Comparison of ENCODE assay signal across 8 mouse cellular contexts in genomic region chr16:10846503-10846902, GRCm38 (mm10). TPM values are rescaled to one million over a fixed set of nuclear protein-coding genes. Genes with fewer than 3 reads are reported as not detected.
DNase-seq lines count a peak whose midpoint lies in the region; ATAC-seq and TF ChIP-seq lines count a peak whose summit lies in the region.

No protein-coding gene starts in this region.

- H3K27ac ChIP-seq in midbrain, embryonic 14.5 days (replicated peaks; ENCODE audit: low read depth, low read length), result no peak overlapping the region
- H3K27ac ChIP-seq in midbrain, embryonic 15.5 days, result no peak overlapping the region
- no peak overlapping the region for H3K27ac ChIP-seq in midbrain, postnatal 0 days (ENCODE audit: low read depth, low read length)

- H3K4me3 ChIP-seq in midbrain, embryonic 14.5 days (replicated peaks; ENCODE audit: low read depth, low read length), result no peak overlapping the region
- no peak overlapping the region for H3K4me3 ChIP-seq in midbrain, embryonic 15.5 days
- H3K4me3 ChIP-seq in midbrain, postnatal 0 days (ENCODE audit: low read depth, low read length), result no peak overlapping the region

- no peaks in the 10 kb centered on the region for H3K27me3 ChIP-seq in midbrain, embryonic 14.5 days (ENCODE audit: control insufficient read depth, insufficient read depth, low read length)
- H3K27me3 ChIP-seq in midbrain, embryonic 15.5 days (replicated peaks), result no peaks in the 10 kb centered on the region
- no peaks in the 10 kb centered on the region for H3K27me3 ChIP-seq in midbrain, postnatal 0 days (ENCODE audit: insufficient read depth, low read length)

- no peak for ATAC-seq in midbrain, embryonic 14.5 days (ENCODE audit: low FRiP score, low TSS enrichment)
- no peak for ATAC-seq in midbrain, embryonic 15.5 days (replicated peaks)
- ATAC-seq in midbrain, postnatal 0 days (ENCODE audit: low FRiP score), result peak; percentile 44; the same call in 1 of the 2 replicates

- H3K36me3 ChIP-seq in midbrain, embryonic 14.5 days (ENCODE audit: control insufficient read depth, insufficient read depth, low read length), result no peaks in the 10 kb centered on the region
- no peaks in the 10 kb centered on the region for H3K36me3 ChIP-seq in midbrain, embryonic 15.5 days (replicated peaks)
- H3K36me3 ChIP-seq in midbrain, postnatal 0 days (ENCODE audit: insufficient read depth, low read length), result no peaks in the 10 kb centered on the region

- no peak overlapping the region for H3K9ac ChIP-seq in midbrain, embryonic 14.5 days (replicated peaks; ENCODE audit: low read length)
- no peak overlapping the region for H3K9ac ChIP-seq in midbrain, embryonic 15.5 days
- no peak overlapping the region for H3K9ac ChIP-seq in midbrain, postnatal 0 days (replicated peaks; ENCODE audit: low read length, poor library complexity, severe bottlenecking)

- peak; percentile 65 for DNase-seq in midbrain, embryonic 14.5 days
- DNase-seq in adrenal gland, postnatal 36 days, result peak; percentile 77 to 88
- DNase-seq in frontal cortex, adult 2 months (ENCODE audit: extremely low spot score in 1 of 2, low spot score in 1 of 2), result peak; percentile 35 to 79
- DNase-seq in induced T-regulatory cell, adult 2 months (ENCODE audit: low read depth), result peak; percentile 79
- DNase-seq in left cerebral cortex, adult 8-10 months (ENCODE audit: low spot score in 2 of 2), result peak; percentile 20 to 35
- peak; percentile 55 for DNase-seq in midbrain, postnatal 0 days (ENCODE audit: low spot score)
- DNase-seq in testis, postnatal 10 days (ENCODE audit: low spot score), result peak; percentile 83

- 62% methylated on average over 4 of the region's 4 CpGs for WGBS in midbrain, embryonic 14.5 days
- WGBS in midbrain, embryonic 15.5 days, result 61% methylated on average over 4 of the region's 4 CpGs
- 67% methylated on average over 4 of the region's 4 CpGs for WGBS in midbrain, postnatal 0 days

- H3K4me2 ChIP-seq in midbrain, embryonic 14.5 days (ENCODE audit: low read length), result no peak overlapping the region
- H3K4me2 ChIP-seq in midbrain, embryonic 15.5 days, result no peak overlapping the region
- no peak overlapping the region for H3K4me2 ChIP-seq in midbrain, postnatal 0 days (ENCODE audit: low read depth, low read length, poor library complexity, severe bottlenecking)

- H3K9me3 ChIP-seq in midbrain, embryonic 14.5 days (ENCODE audit: control insufficient read depth, low read length), result no peaks in the 10 kb centered on the region
- H3K9me3 ChIP-seq in midbrain, embryonic 15.5 days, result no peaks in the 10 kb centered on the region
- no peaks in the 10 kb centered on the region for H3K9me3 ChIP-seq in midbrain, postnatal 0 days (ENCODE audit: low read length)

- peak; percentile 68 for TF ChIP-seq CTCF in midbrain, postnatal 0 days (IDR thresholded peaks at IDR 0.05)

- peaks cover 2% of the 10 kb centered on the region; the same call in 1 of the 2 replicates for H3K4me1 ChIP-seq in midbrain, embryonic 14.5 days (ENCODE audit: control insufficient read depth, insufficient read depth, low read length)
- H3K4me1 ChIP-seq in midbrain, embryonic 15.5 days, result peaks cover 10% of the 10 kb centered on the region
- H3K4me1 ChIP-seq in midbrain, postnatal 0 days (ENCODE audit: insufficient read depth, low read length), result no peaks in the 10 kb centered on the region

RNA-seq across cellular contexts. Expression of gene Rmi2, which starts 11.6 kb away (rescaled TPM):
- 0.46 and 0.55 TPM in 2 replicates for polyA plus RNA-seq in midbrain, embryonic 14.5 days (2014; fragmentation: Nextera tagmentation; extraction: Ambion mirVana)
- polyA plus RNA-seq in midbrain, embryonic 15.5 days (2015; fragmentation: Nextera tagmentation; extraction: Ambion mirVana), result 0.31 and 0.46 TPM in 2 replicates
- total RNA-seq in adrenal gland, postnatal 36 days (2021), result under 1 TPM; 0.46 to 0.93 TPM
- polyA plus RNA-seq in frontal cortex, adult 2 months (2012; rRNA removed), result 0.16 and 0.19 TPM in 2 replicates
- total RNA-seq in left cerebral cortex, adult 8-10 months (2022), result under 1 TPM; 0.14 to 0.57 (median 0.17) TPM
- total RNA-seq in midbrain, postnatal 0 days (2014; rRNA removed), result 0.14 and 1.1 TPM in 2 replicates
- 0.22 and 0.25 TPM in 2 replicates for polyA plus RNA-seq in midbrain, postnatal 0 days (2015; fragmentation: Nextera tagmentation; extraction: Ambion mirVana)

RNA-seq across cellular contexts. Expression of gene Gm11172, which starts 33.8 kb away (rescaled TPM):
- not detected in 2 replicates for polyA plus RNA-seq in midbrain, embryonic 14.5 days (2014; fragmentation: Nextera tagmentation; extraction: Ambion mirVana)
- not detected in 2 replicates for polyA plus RNA-seq in midbrain, embryonic 15.5 days (2015; fragmentation: Nextera tagmentation; extraction: Ambion mirVana)
- total RNA-seq in adrenal gland, postnatal 36 days (2021), result not detected
- polyA plus RNA-seq in frontal cortex, adult 2 months (2012; rRNA removed), result not detected in 2 replicates
- total RNA-seq in left cerebral cortex, adult 8-10 months (2022), result not detected
- total RNA-seq in midbrain, postnatal 0 days (2014; rRNA removed), result not detected in 2 replicates
- polyA plus RNA-seq in midbrain, postnatal 0 days (2015; fragmentation: Nextera tagmentation; extraction: Ambion mirVana), result not detected in 2 replicates

RNA-seq across cellular contexts. Expression of gene Prm1, which starts 40.9 kb away (rescaled TPM):
- 0.74 TPM in 1 of 2 replicates, not detected in the other for polyA plus RNA-seq in midbrain, embryonic 14.5 days (2014; fragmentation: Nextera tagmentation; extraction: Ambion mirVana)
- 0.41 and 0.42 TPM in 2 replicates for polyA plus RNA-seq in midbrain, embryonic 15.5 days (2015; fragmentation: Nextera tagmentation; extraction: Ambion mirVana)
- not detected for total RNA-seq in adrenal gland, postnatal 36 days (2021)
- not detected in 2 replicates for polyA plus RNA-seq in frontal cortex, adult 2 months (2012; rRNA removed)
- not detected for total RNA-seq in left cerebral cortex, adult 8-10 months (2022)
- total RNA-seq in midbrain, postnatal 0 days (2014; rRNA removed), result not detected in 2 replicates
- polyA plus RNA-seq in midbrain, postnatal 0 days (2015; fragmentation: Nextera tagmentation; extraction: Ambion mirVana), result 0.69 TPM in 1 of 2 replicates, not detected in the other

RNA-seq across cellular contexts. Expression of gene Prm2, which starts 50.6 kb away (rescaled TPM):
- polyA plus RNA-seq in midbrain, embryonic 14.5 days (2014; fragmentation: Nextera tagmentation; extraction: Ambion mirVana), result not detected in 2 replicates
- not detected in 2 replicates for polyA plus RNA-seq in midbrain, embryonic 15.5 days (2015; fragmentation: Nextera tagmentation; extraction: Ambion mirVana)
- not detected for total RNA-seq in adrenal gland, postnatal 36 days (2021)
- polyA plus RNA-seq in frontal cortex, adult 2 months (2012; rRNA removed), result not detected in 2 replicates
- not detected for total RNA-seq in left cerebral cortex, adult 8-10 months (2022)
- total RNA-seq in midbrain, postnatal 0 days (2014; rRNA removed), result not detected in 2 replicates
- not detected in 2 replicates for polyA plus RNA-seq in midbrain, postnatal 0 days (2015; fragmentation: Nextera tagmentation; extraction: Ambion mirVana)

RNA-seq across cellular contexts. Expression of gene Prm3, which starts 55.8 kb away (rescaled TPM):
- not detected in 2 replicates for polyA plus RNA-seq in midbrain, embryonic 14.5 days (2014; fragmentation: Nextera tagmentation; extraction: Ambion mirVana)
- polyA plus RNA-seq in midbrain, embryonic 15.5 days (2015; fragmentation: Nextera tagmentation; extraction: Ambion mirVana), result not detected in 2 replicates
- total RNA-seq in adrenal gland, postnatal 36 days (2021), result not detected
- polyA plus RNA-seq in frontal cortex, adult 2 months (2012; rRNA removed), result not detected in 2 replicates
- total RNA-seq in left cerebral cortex, adult 8-10 months (2022), result not detected
- total RNA-seq in midbrain, postnatal 0 days (2014; rRNA removed), result not detected in 2 replicates
- not detected in 2 replicates for polyA plus RNA-seq in midbrain, postnatal 0 days (2015; fragmentation: Nextera tagmentation; extraction: Ambion mirVana)

Comparison
In these comparisons a context has a peak if more than half of its experiments do, and no peak if none do; other contexts are left out.
1. DNase-seq: peak in every context shown above with its lines; median percentile 83 in testis, postnatal 10 days; 82 in adrenal gland, postnatal 36 days; 79 in induced T-regulatory cell, adult 2 months; 65 in midbrain, embryonic 14.5 days; 57 in frontal cortex, adult 2 months; 55 in midbrain, postnatal 0 days; 28 in left cerebral cortex, adult 8-10 months.